Mouse (Mus musculus) MEL (cell line): ENCODE results near the gene Nrxn3. TPM values are rescaled to one million over a fixed set of nuclear protein-coding genes. Genes with fewer than 3 reads are reported as not detected.

Experiments
- DNase-seq: peaks from one replicate; pipeline ENCODE4 v3.0.0; 2011; ENCODE audit warnings: low read depth, low spot score
- H3K27ac ChIP-seq: 2 replicates; pipeline ENCODE4 v1.5.1; 2012; ENCODE audit warnings: low read depth, mild to moderate bottlenecking, control low read depth, low read length, moderate library complexity; ENCODE audit not compliant: control insufficient read depth
- H3K27me3 ChIP-seq, 2 experiments: fragments of 150-350 bp in 1 of 2; sonication (generic) in 1 of 2; 2 replicates each; pipeline ENCODE4 v1.6.1; 2012; ENCODE audit warnings: low read length in 2 of 2, mild to moderate bottlenecking in 2 of 2, improper control_type of control experiment in 1 of 2, moderate library complexity in 1 of 2; ENCODE audit not compliant: insufficient read depth in 2 of 2, control insufficient read depth in 1 of 2
- H3K36me3 ChIP-seq, 2 experiments: 2 replicates each; pipeline ENCODE4 v1.6.1; 2012 to 2014; ENCODE audit warnings: low read length in 2 of 2, improper control_type of control experiment in 1 of 2, inconsistent platforms in 1 of 2, mild to moderate bottlenecking in 1 of 2; ENCODE audit not compliant: insufficient read depth in 2 of 2, control insufficient read depth in 1 of 2
- H3K4me1 ChIP-seq, 2 experiments: fragments of 150-350 bp in 1 of 2; sonication (generic) in 1 of 2; 2 replicates each; pipeline ENCODE4 v1.6.1; 2012; ENCODE audit warnings: low read length in 2 of 2, improper control_type of control experiment in 1 of 2, mild to moderate bottlenecking in 1 of 2; ENCODE audit not compliant: insufficient read depth in 2 of 2, control insufficient read depth in 1 of 2
- H3K4me3 ChIP-seq, 2 experiments: fragments of 150-350 bp in 1 of 2; sonication (generic) in 1 of 2; 2 replicates each; pipeline ENCODE4 v1.5.1; 2012; ENCODE audit warnings: low read depth in 2 of 2, low read length in 2 of 2, mild to moderate bottlenecking in 2 of 2, moderate library complexity in 2 of 2, control low read depth in 1 of 2, improper control_type of control experiment in 1 of 2; ENCODE audit not compliant: control insufficient read depth in 1 of 2, insufficient read depth in 1 of 2
- H3K79me2 ChIP-seq: 2 replicates; pipeline ENCODE4 v1.6.1; 2012; ENCODE audit warnings: mild to moderate bottlenecking, low read length, moderate library complexity; ENCODE audit not compliant: control insufficient read depth, poor library complexity, insufficient read depth
- H3K9ac ChIP-seq: 2 replicates; pipeline ENCODE4 v1.6.1; 2012; ENCODE audit warnings: low read depth, mild to moderate bottlenecking, control low read depth, low read length, moderate library complexity; ENCODE audit not compliant: control insufficient read depth, poor library complexity, severe bottlenecking
- H3K9me3 ChIP-seq: fragments of 150-350 bp; sonication (generic); replicated peaks from 2 replicates; pipeline ENCODE4 v1.6.1; 2012; ENCODE audit warnings: mild to moderate bottlenecking, low read length, improper control_type of control experiment, moderate library complexity; ENCODE audit not compliant: insufficient read depth
- CTCF ChIP-seq, 3 experiments: IDR thresholded peaks in 2 of 3; conservative IDR thresholded peaks in 1 of 3; 2 replicates each; pipeline ENCODE4 v1.5.1; 2011 to 2012; ENCODE audit warnings: low read length in 3 of 3, low read depth in 2 of 3, mild to moderate bottlenecking in 2 of 3, improper control_type of control experiment in 1 of 3, inconsistent platforms in 1 of 3, mixed read lengths in 1 of 3, moderate library complexity in 1 of 3; ENCODE audit not compliant: control insufficient read depth in 1 of 3, insufficient read depth in 1 of 3, poor library complexity in 1 of 3, severe bottlenecking in 1 of 3
- ELF1 ChIP-seq: IDR thresholded peaks from 2 replicates; pipeline ENCODE4 v1.6.1; 2014; ENCODE audit warnings: low read depth, mild to moderate bottlenecking, inconsistent platforms, low read length, improper control_type of control experiment, moderate library complexity
- EP300 ChIP-seq, 2 experiments: IDR thresholded peaks; 2 replicates each; pipeline ENCODE4 v1.6.1; 2011; ENCODE audit warnings: improper control_type of control experiment in 2 of 2, low read length in 2 of 2, low read depth in 1 of 2, mild to moderate bottlenecking in 1 of 2
- GABPA ChIP-seq: IDR thresholded peaks from 2 replicates; pipeline ENCODE4 v1.6.1; 2012; ENCODE audit warnings: low read depth, mild to moderate bottlenecking, inconsistent platforms, low read length, improper control_type of control experiment, moderate library complexity
- GATA1 ChIP-seq: IDR thresholded peaks from 2 replicates; pipeline ENCODE4 v1.6.1; 2011; ENCODE audit warnings: low read depth, low read length, improper control_type of control experiment
- JUND ChIP-seq: IDR thresholded peaks from 2 replicates; pipeline ENCODE4 v1.6.1; 2011; ENCODE audit warnings: low read depth, mild to moderate bottlenecking, improper control_type of control experiment, low read length
- MAFK ChIP-seq: IDR thresholded peaks from 2 replicates; pipeline ENCODE4 v1.6.1; 2011; ENCODE audit warnings: low read depth, mild to moderate bottlenecking, low read length, improper control_type of control experiment, borderline replicate concordance
- MAX ChIP-seq: IDR thresholded peaks from 2 replicates; pipeline ENCODE4 v1.6.1; 2011; ENCODE audit warnings: low read length, improper control_type of control experiment
- MXI1 ChIP-seq: IDR thresholded peaks from 2 replicates; pipeline ENCODE4 v1.6.1; 2011; ENCODE audit warnings: mild to moderate bottlenecking, low read depth, low read length, improper control_type of control experiment
- NRF1 ChIP-seq: IDR thresholded peaks from 2 replicates; pipeline ENCODE4 v1.6.1; 2014; ENCODE audit warnings: low read depth, mild to moderate bottlenecking, inconsistent platforms, low read length, improper control_type of control experiment, moderate library complexity; ENCODE audit not compliant: poor library complexity, insufficient read depth, severe bottlenecking
- POLR2AphosphoS2 ChIP-seq: IDR thresholded peaks from 2 replicates; pipeline ENCODE4 v1.6.1; 2011; ENCODE audit warnings: low read length, improper control_type of control experiment
- POLR2AphosphoS5 ChIP-seq: IDR thresholded peaks from 2 replicates; pipeline ENCODE4 v1.6.1; 2012; ENCODE audit warnings: low read depth, borderline replicate concordance, mild to moderate bottlenecking, inconsistent platforms, low read length, moderate library complexity, mixed read lengths
- RCOR1 ChIP-seq: IDR thresholded peaks from 2 replicates; pipeline ENCODE4 v1.6.1; 2012; ENCODE audit warnings: low read depth, mild to moderate bottlenecking, inconsistent platforms, low read length, improper control_type of control experiment
- SMC3 ChIP-seq: IDR thresholded peaks from 2 replicates; pipeline ENCODE4 v1.6.1; 2011; ENCODE audit warnings: low read depth, low read length, improper control_type of control experiment
- TBP ChIP-seq: IDR thresholded peaks from 2 replicates; pipeline ENCODE4 v1.8.0; 2011; ENCODE audit warnings: low read depth, low read length, improper control_type of control experiment
- TCF12 ChIP-seq: IDR thresholded peaks from 2 replicates; pipeline ENCODE4 v1.6.1; 2014; ENCODE audit warnings: low read depth, mild to moderate bottlenecking, inconsistent platforms, low read length, improper control_type of control experiment, moderate library complexity
- ZC3H11A ChIP-seq: IDR thresholded peaks from 2 replicates; pipeline ENCODE4 v1.6.1; 2012; ENCODE audit warnings: low read depth, mild to moderate bottlenecking, inconsistent platforms, low read length, improper control_type of control experiment
- polyA plus RNA-seq, 2 experiments: library from polyadenylated mRNA; stranded (reverse) in 1 of 2; unstranded in 1 of 2; fragments of >175 nt in 1 of 2; fragments of >200 nt in 1 of 2; gene quantifications; 2 replicates each; pipeline versions ENCODE4 v1.2.1 to v1.2.4; 2012; ENCODE audit warnings: low replicate concordance in 2 of 2, low read depth in 1 of 2; ENCODE audit not compliant: insufficient read length in 2 of 2, insufficient read depth in 1 of 2, missing spikeins in 1 of 2
- total RNA-seq: library from RNA; depleted of rRNA; stranded (reverse); fragments of 300-350 nt; gene quantifications from 2 replicates; pipeline ENCODE4 v1.2.3, GENCODE M21; 2012

Nrxn3 gene
- total and polyA plus RNA-seq, 3 experiments: not detected

DNA sequence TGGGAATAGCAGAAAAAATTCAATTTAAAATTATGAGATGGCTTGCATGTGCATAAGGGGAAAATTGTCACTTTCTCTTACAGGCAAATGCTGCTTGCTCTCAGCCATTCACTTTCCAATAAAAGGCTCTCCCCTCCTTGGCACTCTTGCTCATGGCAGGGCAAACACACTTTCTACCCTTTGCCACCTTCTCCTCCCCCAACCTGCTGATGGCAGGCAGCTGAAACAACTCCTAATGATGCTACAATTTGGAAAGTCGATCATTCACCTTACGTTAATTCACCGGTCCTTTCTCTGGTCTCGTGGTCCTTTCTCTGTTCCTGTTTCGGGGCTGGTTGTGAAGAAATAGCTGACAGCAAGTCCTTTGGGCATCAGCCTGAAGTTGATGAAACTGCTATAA lies 1091.0 kb downstream of the Nrxn3 start:
- no peak overlapping the region for H3K9ac ChIP-seq
- no peak overlapping the region for H3K27ac ChIP-seq
- no peaks in the 10 kb centered on the region for H3K79me2 ChIP-seq
- no peaks in the 10 kb centered on the region for H3K9me3 ChIP-seq
- no peak overlapping the region for H3K4me3 ChIP-seq
- DNase-seq: no peak
- H3K36me3 ChIP-seq: no peaks in the 10 kb centered on the region
- no peaks in the 10 kb centered on the region for H3K4me1 ChIP-seq
- no peak for TF ChIP-seq TBP
- TF ChIP-seq SMC3: no peak
- TF ChIP-seq JUND: no peak
- no peak for TF ChIP-seq TCF12
- TF ChIP-seq MAFK: no peak
- no peak for TF ChIP-seq ELF1
- TF ChIP-seq CTCF (IDR thresholded peaks at IDR 0.05 in 2 of 3, conservative IDR thresholded peaks at IDR 0.05 in 1 of 3; ENCODE audit: control insufficient read depth in 1 of 3, insufficient read depth in 1 of 3, low read depth in 2 of 3, low read length in 3 of 3, poor library complexity in 1 of 3, severe bottlenecking in 1 of 3): no peak
- no peak for TF ChIP-seq POLR2AphosphoS2
- no peaks in the 10 kb centered on the region for H3K27me3 ChIP-seq

DNA sequence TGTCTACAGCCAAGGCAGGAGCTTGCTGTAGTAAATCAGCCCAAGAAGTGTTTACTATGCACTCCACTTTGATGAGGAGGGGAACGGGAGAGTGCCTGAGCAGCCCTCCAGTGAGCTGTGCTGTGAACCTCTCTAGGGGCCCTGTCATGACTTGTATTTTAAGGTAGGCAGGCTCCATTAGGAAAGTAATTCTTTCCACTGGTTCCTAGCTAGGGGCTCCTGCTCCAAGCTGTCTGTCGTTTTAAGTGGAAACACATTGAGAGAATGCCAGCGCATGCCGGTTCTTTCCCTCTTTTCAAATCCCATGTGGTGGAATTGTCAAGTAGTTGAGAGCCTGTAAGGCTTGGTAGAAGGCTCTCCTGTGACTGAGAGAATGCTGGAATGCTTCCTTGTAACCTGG lies 1091.9 kb downstream of the Nrxn3 start:
- Histone ChIP-seq H3K27me3 (no peaks in the 10 kb centered on the region), H3K9ac (no peak overlapping the region), H3K79me2 (no peaks in the 10 kb centered on the region), H3K4me3 (no peak overlapping the region), H3K4me1 (no peaks in the 10 kb centered on the region), H3K9me3 (no peaks in the 10 kb centered on the region), H3K36me3 (no peaks in the 10 kb centered on the region), H3K27ac (no peak overlapping the region)
- no peak for DNase-seq
- no peak for TF ChIP-seq EP300 (IDR thresholded peaks at IDR 0.05; ENCODE audit: low read depth in 1 of 2, low read length in 2 of 2)
- no peak for TF ChIP-seq POLR2AphosphoS5
- TF ChIP-seq RCOR1: no peak
- TF ChIP-seq CTCF (IDR thresholded peaks at IDR 0.05 in 2 of 3, conservative IDR thresholded peaks at IDR 0.05 in 1 of 3; ENCODE audit: control insufficient read depth in 1 of 3, insufficient read depth in 1 of 3, low read depth in 2 of 3, low read length in 3 of 3, poor library complexity in 1 of 3, severe bottlenecking in 1 of 3): no peak
- no peak for TF ChIP-seq GATA1
- TF ChIP-seq TBP: no peak
- no peak for TF ChIP-seq GABPA
- no peak for TF ChIP-seq MAX
- TF ChIP-seq MXI1: no peak
- no peak for TF ChIP-seq JUND
- no peak for TF ChIP-seq ZC3H11A
- no peak for TF ChIP-seq NRF1
